Mouse (Mus musculus): ENCODE results near the gene Rbfox2. TPM values are rescaled to one million over a fixed set of nuclear protein-coding genes. Genes with fewer than 3 reads are reported as not detected.
A peak's percentile ranks its signal among the peaks of the same experiment; 100 is the strongest.

Rbfox2 gene
- total and polyA plus RNA-seq, 2 experiments, result 17.4 to 21.5 TPM

DNA sequence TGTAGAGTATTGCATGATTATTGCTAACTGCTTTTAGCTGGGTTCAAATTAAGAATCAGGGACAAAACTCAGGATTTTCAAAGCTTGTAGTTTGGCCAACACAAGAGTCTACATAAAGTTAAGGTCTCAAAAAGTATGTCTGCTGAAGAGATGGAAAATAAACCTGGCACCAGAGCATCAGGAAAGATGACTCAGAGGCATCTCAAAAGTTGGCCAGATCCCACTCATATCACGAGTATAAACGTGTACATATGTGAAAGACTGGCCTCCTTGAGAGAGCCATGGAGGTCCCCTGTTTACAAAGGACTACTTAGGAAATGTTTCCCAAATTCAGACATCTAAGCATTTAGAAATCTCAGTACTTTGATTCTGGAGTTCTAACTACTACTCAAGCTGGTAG lies 138.0 kb downstream of the Rbfox2 start:
- no peak for DNase-seq (ENCODE audit: extremely low read depth, low read depth, low spot score)
- peaks cover 31% of the 10 kb centered on the region; the same call in 1 of the 2 replicates for H3K79me2 ChIP-seq (ENCODE audit: control insufficient read depth, insufficient read depth, low read length)
- H3K36me3 ChIP-seq (ENCODE audit: control insufficient read depth, insufficient read depth, low read length), result no peaks in the 10 kb centered on the region
- no peak for TF ChIP-seq POLR2A (IDR thresholded peaks at IDR 0.05; ENCODE audit: extremely low read depth, insufficient read depth, low read length)
- TF ChIP-seq CTCF (IDR thresholded peaks at IDR 0.05; ENCODE audit: low read depth, low read length), result no peak
- H3K27ac ChIP-seq (replicated peaks; ENCODE audit: insufficient read depth, low read depth, low read length), result no peak overlapping the region
- H3K4me1 ChIP-seq (ENCODE audit: control insufficient read depth, insufficient read depth, low read length), result peaks cover 12% of the 10 kb centered on the region; the same call in 1 of the 2 replicates
- H3K9ac ChIP-seq (ENCODE audit: low read depth, low read length), result no peak overlapping the region
- H3K4me3 ChIP-seq (ENCODE audit: insufficient read depth, low read depth, low read length), result no peak overlapping the region
- no peaks in the 10 kb centered on the region for H3K27me3 ChIP-seq (ENCODE audit: control insufficient read depth, insufficient read depth, low read length)
- WGBS, result 81% methylated on average over 2 of the region's 2 CpGs

GRCm38 (mm10) chr15:77166225-77166732 lies 140.5 kb downstream of the Rbfox2 start:
- 11% methylated on average over 1 of the region's 1 CpGs for WGBS
- no peaks in the 10 kb centered on the region for H3K27me3 ChIP-seq (ENCODE audit: control insufficient read depth, insufficient read depth, low read length)
- H3K9ac ChIP-seq (ENCODE audit: low read depth, low read length), result no peak overlapping the region
- H3K4me3 ChIP-seq (ENCODE audit: insufficient read depth, low read depth, low read length), result no peak overlapping the region
- H3K79me2 ChIP-seq (ENCODE audit: control insufficient read depth, insufficient read depth, low read length), result peaks cover 30% of the 10 kb centered on the region; the same call in 1 of the 2 replicates
- peak overlapping the region; percentile 47; the same call in 1 of the 2 replicates for H3K27ac ChIP-seq (replicated peaks; ENCODE audit: insufficient read depth, low read depth, low read length)
- TF ChIP-seq CTCF (IDR thresholded peaks at IDR 0.05; ENCODE audit: low read depth, low read length), result peak; percentile 15; the same call in 1 of the 2 replicates
- no peak for TF ChIP-seq POLR2A (IDR thresholded peaks at IDR 0.05; ENCODE audit: extremely low read depth, insufficient read depth, low read length)
- no peaks in the 10 kb centered on the region for H3K36me3 ChIP-seq (ENCODE audit: control insufficient read depth, insufficient read depth, low read length)
- peaks cover 14% of the 10 kb centered on the region; the same call in 1 of the 2 replicates for H3K4me1 ChIP-seq (ENCODE audit: control insufficient read depth, insufficient read depth, low read length)
- DNase-seq (ENCODE audit: extremely low read depth, low read depth, low spot score), result peak; percentile 92

GRCm38 (mm10) chr15:77163336-77163735 lies 143.5 kb downstream of the Rbfox2 start:
- H3K79me2 ChIP-seq (ENCODE audit: control insufficient read depth, insufficient read depth, low read length), result peaks cover 34% of the 10 kb centered on the region; the same call in 1 of the 2 replicates
- H3K9ac ChIP-seq (ENCODE audit: low read depth, low read length), result no peak overlapping the region
- no peak overlapping the region for H3K4me3 ChIP-seq (ENCODE audit: insufficient read depth, low read depth, low read length)
- no peak overlapping the region for H3K27ac ChIP-seq (replicated peaks; ENCODE audit: insufficient read depth, low read depth, low read length)
- peaks cover 16% of the 10 kb centered on the region; the same call in 1 of the 2 replicates for H3K4me1 ChIP-seq (ENCODE audit: control insufficient read depth, insufficient read depth, low read length)
- no peaks in the 10 kb centered on the region for H3K27me3 ChIP-seq (ENCODE audit: control insufficient read depth, insufficient read depth, low read length)
- no peak for DNase-seq (ENCODE audit: extremely low read depth, low read depth, low spot score)
- WGBS, result 70% methylated on average over 6 of the region's 6 CpGs
- no peak for TF ChIP-seq POLR2A (IDR thresholded peaks at IDR 0.05; ENCODE audit: extremely low read depth, insufficient read depth, low read length)
- no peak for TF ChIP-seq CTCF (IDR thresholded peaks at IDR 0.05; ENCODE audit: low read depth, low read length)
- no peaks in the 10 kb centered on the region for H3K36me3 ChIP-seq (ENCODE audit: control insufficient read depth, insufficient read depth, low read length)

GRCm38 (mm10) chr15:77162931-77163330 lies 143.9 kb downstream of the Rbfox2 start:
- Histone ChIP-seq H3K4me1 (ENCODE audit: control insufficient read depth, insufficient read depth, low read length) (peaks cover 16% of the 10 kb centered on the region; the same call in 1 of the 2 replicates), H3K79me2 (ENCODE audit: control insufficient read depth, insufficient read depth, low read length) (peaks cover 34% of the 10 kb centered on the region; the same call in 1 of the 2 replicates), H3K36me3 (ENCODE audit: control insufficient read depth, insufficient read depth, low read length) (no peaks in the 10 kb centered on the region), H3K4me3 (ENCODE audit: insufficient read depth, low read depth, low read length) (no peak overlapping the region), H3K27ac (replicated peaks; ENCODE audit: insufficient read depth, low read depth, low read length) (no peak overlapping the region), H3K9ac (ENCODE audit: low read depth, low read length) (no peak overlapping the region), H3K27me3 (ENCODE audit: control insufficient read depth, insufficient read depth, low read length) (no peaks in the 10 kb centered on the region)
- no peak for TF ChIP-seq CTCF (IDR thresholded peaks at IDR 0.05; ENCODE audit: low read depth, low read length)
- TF ChIP-seq POLR2A (IDR thresholded peaks at IDR 0.05; ENCODE audit: extremely low read depth, insufficient read depth, low read length), result no peak
- 87% methylated on average over 6 of the region's 6 CpGs for WGBS
- DNase-seq (ENCODE audit: extremely low read depth, low read depth, low spot score), result no peak

DNA sequence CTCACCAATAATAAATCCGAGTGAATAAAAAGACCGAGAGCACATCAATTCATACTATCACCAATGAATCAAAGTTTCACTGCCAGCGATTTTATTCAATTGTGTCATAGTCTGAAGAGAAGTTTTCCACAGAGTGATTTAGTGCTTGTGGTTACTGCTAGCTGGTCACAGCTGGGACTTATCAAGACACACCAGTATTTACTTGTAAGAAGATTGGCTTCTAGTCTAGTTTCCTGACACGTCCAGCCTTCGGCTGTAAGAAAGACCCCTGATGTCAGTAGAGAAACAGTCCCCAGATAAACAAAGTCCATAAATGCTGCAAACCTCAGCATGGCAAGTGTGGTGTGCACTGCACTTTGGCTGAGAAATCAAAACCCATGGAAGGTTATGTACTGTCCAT lies 145.4 kb downstream of the Rbfox2 start:
- peaks cover 12% of the 10 kb centered on the region; the same call in 1 of the 2 replicates for H3K4me1 ChIP-seq (ENCODE audit: control insufficient read depth, insufficient read depth, low read length)
- no peak for TF ChIP-seq CTCF (IDR thresholded peaks at IDR 0.05; ENCODE audit: low read depth, low read length)
- no peak for TF ChIP-seq POLR2A (IDR thresholded peaks at IDR 0.05; ENCODE audit: extremely low read depth, insufficient read depth, low read length)
- no peaks in the 10 kb centered on the region for H3K36me3 ChIP-seq (ENCODE audit: control insufficient read depth, insufficient read depth, low read length)
- H3K79me2 ChIP-seq (ENCODE audit: control insufficient read depth, insufficient read depth, low read length), result peaks cover 34% of the 10 kb centered on the region; the same call in 1 of the 2 replicates
- DNase-seq (ENCODE audit: extremely low read depth, low read depth, low spot score), result no peak
- H3K27me3 ChIP-seq (ENCODE audit: control insufficient read depth, insufficient read depth, low read length), result no peaks in the 10 kb centered on the region
- no peak overlapping the region for H3K9ac ChIP-seq (ENCODE audit: low read depth, low read length)
- WGBS, result 83% methylated on average over 5 of the region's 5 CpGs
- no peak overlapping the region for H3K27ac ChIP-seq (replicated peaks; ENCODE audit: insufficient read depth, low read depth, low read length)
- H3K4me3 ChIP-seq (ENCODE audit: insufficient read depth, low read depth, low read length), result no peak overlapping the region

- TF ChIP-seq POLR2A (IDR thresholded peaks at IDR 0.05; ENCODE audit: extremely low read depth, insufficient read depth, low read length), result no peak
- no peak for TF ChIP-seq CTCF (IDR thresholded peaks at IDR 0.05; ENCODE audit: low read depth, low read length)
- peak; percentile 84 for DNase-seq (ENCODE audit: extremely low read depth, low read depth, low spot score)
- H3K9ac ChIP-seq (ENCODE audit: low read depth, low read length), result no peak overlapping the region
- 38% methylated on average over 4 of the region's 4 CpGs for WGBS
- no peak overlapping the region for H3K27ac ChIP-seq (replicated peaks; ENCODE audit: insufficient read depth, low read depth, low read length)
- H3K4me3 ChIP-seq (ENCODE audit: insufficient read depth, low read depth, low read length), result no peak overlapping the region
- no peaks in the 10 kb centered on the region for H3K36me3 ChIP-seq (ENCODE audit: control insufficient read depth, insufficient read depth, low read length)
- H3K4me1 ChIP-seq (ENCODE audit: control insufficient read depth, insufficient read depth, low read length), result peaks cover 9% of the 10 kb centered on the region; the same call in 1 of the 2 replicates
- peaks cover 32% of the 10 kb centered on the region; the same call in 1 of the 2 replicates for H3K79me2 ChIP-seq (ENCODE audit: control insufficient read depth, insufficient read depth, low read length)
- no peaks in the 10 kb centered on the region for H3K27me3 ChIP-seq (ENCODE audit: control insufficient read depth, insufficient read depth, low read length)
These were observed 146.0 kb downstream of the Rbfox2 start for GRCm38 (mm10) chr15:77160848-77161247.

All from liver, adult 2 months (tissue).